Mouse (Mus musculus) midbrain, embryonic 16.5 days (tissue): Measurements from ENCODE around the gene Zfp212. TPM values are rescaled to one million over a fixed set of nuclear protein-coding genes. Genes with fewer than 3 reads are reported as not detected.
A peak's percentile ranks its signal among the peaks of the same experiment; 100 is the strongest.

Source experiments
- ATAC-seq: fragments of 200-750 bp; cut with Nextera tagmentation; 2 replicates; pipeline ENCODE4 v1.8.0; 2017; ENCODE audit warnings: moderate TSS enrichment
- H3K27ac ChIP-seq: fragments of 300-500 bp; sonication (generic); 2 replicates; pipeline ENCODE4 v1.5.1; 2014; ENCODE audit warnings: mild to moderate bottlenecking, low read length, mixed read lengths
- H3K27me3 ChIP-seq: fragments of 300-500 bp; sonication (generic); 2 replicates; pipeline ENCODE4 v1.6.1; 2014; ENCODE audit warnings: low read depth, low read length, mixed read lengths; ENCODE audit not compliant: control insufficient read depth, insufficient read depth
- H3K36me3 ChIP-seq: fragments of 300-500 bp; sonication (generic); 2 replicates; pipeline ENCODE4 v1.6.1; 2014; ENCODE audit warnings: mild to moderate bottlenecking, low read length, moderate library complexity, mixed read lengths; ENCODE audit not compliant: control insufficient read depth, insufficient read depth
- H3K4me1 ChIP-seq: fragments of 300-500 bp; sonication (generic); 2 replicates; pipeline ENCODE4 v1.6.1; 2014; ENCODE audit warnings: mild to moderate bottlenecking, low read length, mixed read lengths; ENCODE audit not compliant: control insufficient read depth, insufficient read depth
- H3K4me2 ChIP-seq: fragments of 300-500 bp; sonication (generic); 2 replicates; pipeline ENCODE4 v1.6.1; 2014; ENCODE audit warnings: mild to moderate bottlenecking, low read length, mixed read lengths
- H3K4me3 ChIP-seq: fragments of 300-500 bp; sonication (generic); 2 replicates; pipeline ENCODE4 v1.5.1; 2014; ENCODE audit warnings: low read depth, mild to moderate bottlenecking, low read length, moderate library complexity, mixed read lengths
- H3K9ac ChIP-seq: fragments of 300-500 bp; sonication (generic); 2 replicates; pipeline ENCODE4 v1.6.1; 2014; ENCODE audit warnings: low read depth, low read length, mixed read lengths
- H3K9me3 ChIP-seq: fragments of 300-500 bp; sonication (generic); replicated peaks from 2 replicates; pipeline ENCODE4 v1.6.1; 2014; ENCODE audit warnings: mild to moderate bottlenecking, low read length, mixed read lengths; ENCODE audit not compliant: control insufficient read depth, poor library complexity, severe bottlenecking
- WGBS: fragments of 180-500 bp; shearing (Covaris S2); extraction: QIAGEN DNeasy Blood & Tissue Kit; methylation state at CpG from one replicate; pipeline ENCODE4 v1.1.7; 2014; 5-methylcytosine and 5-hydroxymethylcytosine counted together
- polyA plus RNA-seq: library from polyadenylated mRNA; unstranded; fragments of >200 nt; fragmentation: Nextera tagmentation; extraction: Ambion mirVana; gene quantifications from 2 replicates; pipeline ENCODE4 v1.2.1, GENCODE M21; 2015

The Zfp212 gene
- 17.7 and 20.5 TPM in 2 replicates for polyA plus RNA-seq

DNA sequence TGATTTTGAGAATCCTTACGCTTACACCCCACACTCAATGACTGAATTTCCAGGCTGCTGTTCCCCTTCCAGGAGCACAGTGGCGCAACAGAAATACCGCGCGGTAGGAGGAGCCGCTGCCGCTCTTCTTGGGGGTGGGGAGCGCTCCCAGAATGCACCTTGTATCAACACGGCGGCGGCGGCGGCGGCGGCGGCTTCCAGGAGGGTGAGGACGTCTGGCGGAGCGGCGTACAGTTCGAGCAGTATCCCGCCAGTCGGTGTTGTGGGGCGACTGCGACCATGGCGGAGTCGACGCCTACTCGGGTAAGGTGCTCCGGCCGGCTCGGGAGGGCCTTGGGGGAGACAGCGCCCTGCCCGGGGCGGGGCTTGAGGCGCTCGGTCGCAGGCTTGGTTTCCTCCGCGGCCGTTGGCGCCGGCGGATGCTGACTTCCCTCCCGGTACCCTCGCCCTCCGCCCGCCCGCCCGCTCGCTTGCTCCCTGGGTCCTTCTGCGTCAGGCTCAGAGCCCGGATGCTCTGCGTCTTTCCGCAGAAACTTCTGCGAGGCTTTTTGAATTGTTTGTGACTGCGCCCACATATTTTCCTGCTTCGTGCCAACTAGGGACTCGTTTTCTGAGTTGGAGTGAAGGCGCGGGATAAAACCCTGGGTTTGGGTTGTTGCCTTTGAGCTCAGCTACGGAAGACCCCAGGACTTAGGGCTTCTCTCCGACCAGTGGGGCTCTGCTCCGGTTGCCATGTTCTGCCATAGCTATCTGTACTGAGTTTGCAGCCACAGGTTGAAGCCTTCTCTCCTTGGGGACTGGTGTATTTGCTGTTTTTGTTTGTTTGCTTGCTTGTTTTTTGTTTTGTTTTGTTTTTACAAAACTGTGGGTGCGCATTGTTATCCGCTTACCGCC is at the start of gene Zfp212:
Zfp212 (plus strand) TSS at position 30 of the 894 bp plus-strand sequence.
- under 1% methylated on average over 51 of the region's 67 CpGs for WGBS
- Histone ChIP-seq H3K4me3 (peak within 1 kb of the TSS; percentile 85), H3K4me2 (peak within 1 kb of the TSS; percentile 73), H3K36me3 (no peaks in the 10 kb centered on the region), H3K4me1 (peaks cover 15% of the 10 kb centered on the region), H3K27ac (peak within 1 kb of the TSS; percentile 95), H3K9me3 (no peaks in the 10 kb centered on the region), H3K9ac (peak within 1 kb of the TSS; percentile 85), H3K27me3 (no peaks in the 10 kb centered on the region)
- ATAC-seq: peak; percentile 97

DNA sequence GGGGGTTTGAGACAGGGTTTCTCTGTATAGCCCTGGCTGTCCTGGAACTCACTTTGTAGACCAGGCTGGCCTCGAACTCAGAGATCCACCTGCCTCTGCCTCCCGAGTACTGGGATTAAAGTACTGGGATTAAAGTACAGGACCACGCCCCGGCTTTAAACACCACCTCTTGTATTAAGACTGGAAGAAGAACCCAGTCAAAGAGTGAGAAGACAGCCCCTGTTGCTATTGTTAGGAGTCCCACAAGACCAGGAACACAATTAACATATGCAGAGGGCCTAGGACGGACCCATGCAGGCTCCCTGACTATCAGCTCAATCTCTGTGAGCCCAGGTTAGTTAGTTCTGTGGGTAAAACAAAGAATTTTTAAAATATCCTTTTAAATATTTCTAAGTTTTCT is 48.0 kb upstream of the Zfp212 start:
- no peaks in the 10 kb centered on the region for H3K9me3 ChIP-seq
- no peak overlapping the region for H3K9ac ChIP-seq
- no peaks in the 10 kb centered on the region for H3K27me3 ChIP-seq
- peaks cover 20% of the 10 kb centered on the region for H3K36me3 ChIP-seq
- no peak overlapping the region for H3K27ac ChIP-seq
- H3K4me3 ChIP-seq: no peak overlapping the region
- WGBS: 88% methylated on average over 5 of the region's 5 CpGs
- H3K4me2 ChIP-seq: no peak overlapping the region
- no peaks in the 10 kb centered on the region for H3K4me1 ChIP-seq
- ATAC-seq: no peak

- H3K9ac ChIP-seq: peak within 1 kb of the TSS; percentile 96
- 5% methylated on average over 9 of the region's 9 CpGs for WGBS
- peak within 1 kb of the TSS; percentile 98 for H3K4me3 ChIP-seq
- no peak for ATAC-seq
- peak within 1 kb of the TSS; percentile 98 for H3K27ac ChIP-seq
- H3K4me1 ChIP-seq: peaks cover 15% of the 10 kb centered on the region
- H3K36me3 ChIP-seq: peaks cover 15% of the 10 kb centered on the region
- no peaks in the 10 kb centered on the region for H3K27me3 ChIP-seq
- peak within 1 kb of the TSS; percentile 73 for H3K4me2 ChIP-seq
- no peaks in the 10 kb centered on the region for H3K9me3 ChIP-seq
Observed at GRCm38 (mm10) chr6:47877058-47877457, 43.2 kb upstream of the Zfp212 start, which contains the start of gene Zfp282. Zfp282 (plus strand) TSS chr6:47877204.

- H3K27me3 ChIP-seq: no peaks in the 10 kb centered on the region
- peak overlapping the region; percentile 96 for H3K9ac ChIP-seq
- peak; percentile 97 for ATAC-seq
- H3K36me3 ChIP-seq: peaks cover 15% of the 10 kb centered on the region
- peak overlapping the region; percentile 98 for H3K27ac ChIP-seq
- H3K4me3 ChIP-seq: peak overlapping the region; percentile 98
- peaks cover 15% of the 10 kb centered on the region for H3K4me1 ChIP-seq
- WGBS: under 1% methylated on average over 70 of the region's 71 CpGs
- peak overlapping the region; percentile 73 for H3K4me2 ChIP-seq
- H3K9me3 ChIP-seq: no peaks in the 10 kb centered on the region
Observed at GRCm38 (mm10) chr6:47877461-47878132, 42.7 kb upstream of the Zfp212 start.

GRCm38 (mm10) chr6:47878133-47878514 is 42.2 kb upstream of the Zfp212 start:
- H3K4me1 ChIP-seq: peaks cover 15% of the 10 kb centered on the region
- H3K4me3 ChIP-seq: peak overlapping the region; percentile 98
- under 1% methylated on average over 11 of the region's 11 CpGs for WGBS
- H3K4me2 ChIP-seq: peak overlapping the region; percentile 73
- no peaks in the 10 kb centered on the region for H3K27me3 ChIP-seq
- no peak for ATAC-seq
- peak overlapping the region; percentile 96 for H3K9ac ChIP-seq
- peak overlapping the region; percentile 98 for H3K27ac ChIP-seq
- H3K9me3 ChIP-seq: no peaks in the 10 kb centered on the region
- peaks cover 17% of the 10 kb centered on the region for H3K36me3 ChIP-seq

DNA sequence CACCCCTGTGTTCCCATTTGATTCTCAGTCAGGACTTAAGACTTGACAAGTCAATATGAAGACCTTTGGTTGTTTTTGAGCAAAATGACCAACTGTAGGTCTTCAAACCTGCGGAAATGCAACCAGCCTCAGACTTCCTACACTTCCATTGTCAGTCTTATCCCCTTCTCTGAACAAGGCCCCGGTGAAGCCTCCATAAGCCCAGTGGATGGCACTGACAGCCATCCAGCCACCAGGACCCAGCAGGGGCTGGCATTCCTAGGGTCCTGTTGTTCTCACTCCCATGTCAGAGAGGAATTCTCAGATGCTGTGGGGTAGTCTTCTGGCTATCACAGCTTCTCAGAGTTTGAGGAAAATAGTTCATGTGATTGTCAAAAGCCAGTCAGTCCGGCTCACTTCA is 41.7 kb upstream of the Zfp212 start:
- peaks cover 15% of the 10 kb centered on the region for H3K4me1 ChIP-seq
- peaks cover 21% of the 10 kb centered on the region for H3K36me3 ChIP-seq
- 29% methylated on average over 3 of the region's 3 CpGs for WGBS
- H3K4me2 ChIP-seq: peak overlapping the region; percentile 73
- peak overlapping the region; percentile 98 for H3K27ac ChIP-seq
- no peak for ATAC-seq
- peak overlapping the region; percentile 98 for H3K4me3 ChIP-seq
- no peaks in the 10 kb centered on the region for H3K27me3 ChIP-seq
- no peaks in the 10 kb centered on the region for H3K9me3 ChIP-seq
- H3K9ac ChIP-seq: peak overlapping the region; percentile 96

DNA sequence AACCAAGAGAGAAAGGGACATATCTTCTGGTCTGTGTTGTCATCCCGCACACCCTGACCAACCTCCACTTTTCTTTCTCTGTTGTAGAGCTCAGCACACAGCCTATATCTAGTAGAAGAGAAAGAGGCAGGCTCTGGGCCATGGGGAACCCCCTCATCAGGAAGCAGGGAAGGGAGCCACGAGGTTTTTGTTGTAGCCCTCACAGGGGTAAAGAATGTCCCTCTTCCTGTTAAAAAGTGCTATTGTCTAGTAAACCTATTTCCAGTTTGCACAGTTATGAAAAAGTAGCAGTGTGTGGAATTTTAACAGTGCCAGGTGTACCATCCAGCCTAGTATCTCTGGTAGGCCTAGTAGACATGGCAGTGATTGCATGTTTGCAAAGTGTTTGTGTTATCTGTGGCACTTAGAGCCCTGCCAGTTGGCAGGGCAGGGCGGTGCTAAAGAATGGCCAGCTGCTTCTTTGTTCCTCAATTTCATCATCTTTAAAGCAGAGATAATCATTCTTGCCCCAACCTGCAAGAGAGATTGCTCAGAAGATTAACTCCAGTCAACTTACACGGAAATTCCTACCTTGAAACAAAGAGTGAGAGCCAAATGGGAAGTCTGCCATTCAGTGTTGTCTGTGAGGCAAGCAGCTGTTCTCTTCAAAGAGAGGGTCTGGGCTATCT is 41.1 kb upstream of the Zfp212 start:
- peaks cover 23% of the 10 kb centered on the region for H3K36me3 ChIP-seq
- H3K27ac ChIP-seq: no peak overlapping the region
- H3K9me3 ChIP-seq: no peaks in the 10 kb centered on the region
- 64% methylated on average over 4 of the region's 4 CpGs for WGBS
- H3K4me2 ChIP-seq: peak overlapping the region; percentile 73
- H3K9ac ChIP-seq: peak overlapping the region; percentile 96
- no peaks in the 10 kb centered on the region for H3K27me3 ChIP-seq
- peak overlapping the region; percentile 98 for H3K4me3 ChIP-seq
- peaks cover 15% of the 10 kb centered on the region for H3K4me1 ChIP-seq
- ATAC-seq: no peak

DNA sequence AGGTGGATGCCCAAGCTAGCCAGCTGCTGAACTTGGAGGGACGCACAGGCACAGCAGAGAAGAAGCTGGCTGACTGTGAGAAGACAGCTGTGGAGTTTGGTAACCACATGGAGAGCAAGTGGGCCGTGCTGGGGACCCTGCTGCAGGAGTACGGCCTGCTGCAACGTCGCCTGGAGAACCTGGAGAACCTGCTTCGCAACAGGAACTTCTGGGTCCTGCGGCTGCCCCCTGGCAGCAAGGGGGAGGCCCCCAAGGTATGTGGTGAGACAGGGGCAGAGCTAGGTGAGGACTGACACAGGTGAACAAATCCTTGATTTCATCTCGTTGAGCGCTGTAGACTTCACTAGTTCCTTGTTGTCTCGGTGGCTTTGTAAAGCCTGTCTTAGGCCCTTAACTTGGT is 40.1 kb upstream of the Zfp212 start:
- peaks cover 15% of the 10 kb centered on the region for H3K4me1 ChIP-seq
- 96% methylated on average over 10 of the region's 10 CpGs for WGBS
- no peak overlapping the region for H3K4me2 ChIP-seq
- no peaks in the 10 kb centered on the region for H3K9me3 ChIP-seq
- H3K9ac ChIP-seq: no peak overlapping the region
- ATAC-seq: no peak
- H3K36me3 ChIP-seq: peaks cover 30% of the 10 kb centered on the region
- H3K27me3 ChIP-seq: no peaks in the 10 kb centered on the region
- H3K4me3 ChIP-seq: no peak overlapping the region
- H3K27ac ChIP-seq: no peak overlapping the region
